Mouse (Mus musculus): ENCODE results near the gene Gch1. TPM values are rescaled to one million over a fixed set of nuclear protein-coding genes. Genes with fewer than 3 reads are reported as not detected.

Gene Gch1
- polyA plus RNA-seq, 1 experiment = 3.4 TPM

DNA sequence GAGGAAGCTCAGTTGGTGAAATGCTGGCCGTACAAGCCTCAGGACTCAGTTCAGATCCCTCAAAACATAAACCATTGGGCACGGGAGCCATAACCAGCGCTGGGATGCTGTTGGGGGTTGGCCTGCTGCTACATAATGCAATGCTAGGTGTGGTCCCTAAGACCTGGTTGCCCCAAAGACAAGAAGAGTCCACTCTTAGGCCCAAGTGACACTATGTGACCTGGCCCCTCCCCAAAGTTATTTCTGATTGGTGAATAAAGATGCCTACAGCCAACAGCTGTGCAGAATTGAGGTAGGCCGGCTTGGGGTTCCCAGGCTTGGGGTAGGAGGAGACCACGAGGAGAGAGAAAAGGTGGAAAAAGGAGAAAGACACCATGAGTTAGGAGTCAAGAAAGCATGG is 10.4 kb downstream of the Gch1 start:
- TF ChIP-seq CTCF (IDR thresholded peaks at IDR 0.05; ENCODE audit: borderline replicate concordance, extremely low read depth, insufficient read depth, insufficient read length) (no peak), POLR2A (IDR thresholded peaks at IDR 0.05; ENCODE audit: borderline replicate concordance, extremely low read depth, insufficient read depth, insufficient read length, poor library complexity, severe bottlenecking) (no peak)
- DNase-seq (ENCODE audit: low read depth) = no peak

DNA sequence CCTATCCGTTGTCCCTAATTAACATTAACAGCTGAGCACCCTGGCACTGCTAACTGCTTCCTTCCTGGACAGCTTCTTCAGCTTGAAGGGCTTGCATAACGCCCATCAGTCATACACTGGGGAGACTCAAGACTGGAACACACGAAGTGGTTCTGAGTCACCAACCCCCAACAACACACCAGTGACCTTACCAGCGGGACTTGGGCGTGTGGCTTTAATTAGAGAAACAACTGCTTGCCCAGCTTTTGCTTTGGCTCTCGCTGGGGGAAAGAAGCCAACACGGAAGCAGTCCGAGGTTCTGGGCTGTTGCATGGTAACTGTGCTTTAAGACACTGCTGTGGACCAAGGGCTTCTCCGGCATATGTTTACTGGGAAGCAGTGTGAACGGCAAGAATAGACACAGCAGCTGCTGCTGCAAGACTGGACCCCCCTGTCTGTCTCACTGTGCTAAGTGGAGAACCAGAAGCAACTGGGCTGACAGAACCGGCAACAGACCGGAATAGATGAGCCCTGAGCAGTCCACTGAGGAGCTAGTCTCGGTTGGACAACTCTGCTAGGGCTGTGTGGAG is 11.3 kb downstream of the Gch1 start:
- peak; percentile 42 for DNase-seq (ENCODE audit: low read depth)
- TF ChIP-seq CTCF (IDR thresholded peaks at IDR 0.05; ENCODE audit: borderline replicate concordance, extremely low read depth, insufficient read depth, insufficient read length) (no peak), POLR2A (IDR thresholded peaks at IDR 0.05; ENCODE audit: borderline replicate concordance, extremely low read depth, insufficient read depth, insufficient read length, poor library complexity, severe bottlenecking) (no peak)

DNA sequence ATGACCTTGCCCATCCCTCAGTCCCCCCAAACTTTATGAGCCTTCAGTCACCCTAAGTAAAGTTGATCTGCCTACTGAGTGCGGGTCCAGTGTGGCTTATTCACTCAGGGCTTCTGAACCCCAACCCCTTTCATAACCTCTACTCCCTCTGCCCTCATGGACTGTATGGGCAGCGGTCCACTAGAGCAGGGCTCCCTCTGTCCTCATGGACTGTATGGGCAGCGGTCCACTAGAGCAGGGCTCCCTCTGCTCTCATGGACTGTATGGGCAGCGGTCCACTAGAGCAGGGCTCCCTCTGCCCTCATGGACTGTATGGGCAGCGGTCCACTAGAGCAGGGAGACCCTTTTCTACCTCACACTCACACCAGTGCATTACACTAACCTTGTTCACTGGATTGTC is 13.0 kb downstream of the Gch1 start:
- TF ChIP-seq POLR2A (IDR thresholded peaks at IDR 0.05; ENCODE audit: borderline replicate concordance, extremely low read depth, insufficient read depth, insufficient read length, poor library complexity, severe bottlenecking) = no peak
- no peak for DNase-seq (ENCODE audit: low read depth)

DNA sequence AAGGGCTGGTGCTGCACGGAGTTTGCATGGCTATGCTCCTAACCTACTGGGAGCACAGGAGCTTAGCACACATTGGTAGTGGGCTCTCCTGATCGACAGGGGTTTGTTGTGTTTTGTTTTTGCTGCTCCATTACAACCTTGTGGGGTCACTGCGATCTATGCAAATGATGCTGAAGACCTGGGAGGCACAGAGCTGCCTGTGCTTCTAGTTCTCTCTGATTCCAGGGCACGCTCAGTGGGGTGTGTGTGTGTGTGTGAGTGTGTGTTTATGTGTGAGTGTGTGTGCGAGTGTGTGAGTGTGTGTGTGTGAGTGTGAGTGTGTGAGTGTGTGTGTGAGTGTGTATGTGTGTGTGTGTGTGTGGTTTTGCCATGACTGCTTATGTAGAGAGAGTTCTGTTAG is 14.1 kb downstream of the Gch1 start:
- no peak for DNase-seq (ENCODE audit: low read depth)
- no peak for TF ChIP-seq CTCF (IDR thresholded peaks at IDR 0.05; ENCODE audit: borderline replicate concordance, extremely low read depth, insufficient read depth, insufficient read length)
- no peak for TF ChIP-seq POLR2A (IDR thresholded peaks at IDR 0.05; ENCODE audit: borderline replicate concordance, extremely low read depth, insufficient read depth, insufficient read length, poor library complexity, severe bottlenecking)

DNA sequence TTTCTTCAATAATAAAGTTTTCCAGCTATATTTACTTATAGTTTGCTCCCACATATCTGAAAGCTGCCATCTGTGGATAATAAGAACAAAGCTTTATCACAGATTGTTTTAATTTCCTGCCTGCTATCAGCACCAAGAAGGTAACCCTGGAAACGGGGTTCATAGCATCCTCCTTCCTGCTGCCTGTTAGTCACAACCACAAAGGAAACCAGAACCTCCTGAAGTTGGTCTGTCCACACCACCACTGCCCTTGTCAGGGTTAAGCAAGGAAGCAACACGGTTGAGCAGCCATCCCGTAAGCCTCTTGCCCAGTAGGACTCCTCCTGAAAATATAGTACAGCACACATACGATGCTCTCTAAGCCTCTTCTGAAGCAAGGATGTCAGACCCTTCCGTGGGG is 17.1 kb downstream of the Gch1 start:
- TF ChIP-seq CTCF (IDR thresholded peaks at IDR 0.05; ENCODE audit: borderline replicate concordance, extremely low read depth, insufficient read depth, insufficient read length) = no peak
- TF ChIP-seq POLR2A (IDR thresholded peaks at IDR 0.05; ENCODE audit: borderline replicate concordance, extremely low read depth, insufficient read depth, insufficient read length, poor library complexity, severe bottlenecking) = no peak
- DNase-seq (ENCODE audit: low read depth) = no peak

DNA sequence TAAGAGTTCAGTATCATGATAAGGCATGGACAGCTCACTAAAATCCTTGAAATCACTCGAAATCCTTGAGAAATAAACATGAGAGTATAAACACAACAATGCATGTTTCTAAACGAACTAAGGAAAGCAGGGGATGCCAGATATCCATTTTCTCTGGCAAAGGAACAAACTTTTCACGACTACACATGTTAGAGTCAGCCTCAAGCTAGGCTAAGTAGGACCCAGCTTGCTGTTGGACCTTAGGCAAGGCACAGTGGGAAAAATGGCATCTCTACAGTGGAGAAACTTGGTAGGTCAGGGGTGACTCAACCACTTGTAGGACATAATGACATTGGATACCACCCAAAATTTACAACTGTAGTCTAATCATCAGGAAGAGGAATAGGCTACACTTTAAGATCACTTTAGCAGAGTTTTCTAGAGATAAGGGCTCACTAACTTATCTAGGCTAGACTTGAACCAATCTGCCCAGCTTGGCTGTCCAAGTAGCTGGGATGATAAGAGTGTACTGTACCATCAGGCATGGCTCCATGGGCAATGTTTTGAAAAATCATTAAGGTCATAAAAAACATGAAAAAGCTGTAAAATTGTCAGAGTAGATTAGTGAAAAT is 18.6 kb downstream of the Gch1 start:
- DNase-seq (ENCODE audit: low read depth) = no peak
- TF ChIP-seq POLR2A (IDR thresholded peaks at IDR 0.05; ENCODE audit: borderline replicate concordance, extremely low read depth, insufficient read depth, insufficient read length, poor library complexity, severe bottlenecking) (no peak), CTCF (IDR thresholded peaks at IDR 0.05; ENCODE audit: borderline replicate concordance, extremely low read depth, insufficient read depth, insufficient read length) (no peak)

DNA sequence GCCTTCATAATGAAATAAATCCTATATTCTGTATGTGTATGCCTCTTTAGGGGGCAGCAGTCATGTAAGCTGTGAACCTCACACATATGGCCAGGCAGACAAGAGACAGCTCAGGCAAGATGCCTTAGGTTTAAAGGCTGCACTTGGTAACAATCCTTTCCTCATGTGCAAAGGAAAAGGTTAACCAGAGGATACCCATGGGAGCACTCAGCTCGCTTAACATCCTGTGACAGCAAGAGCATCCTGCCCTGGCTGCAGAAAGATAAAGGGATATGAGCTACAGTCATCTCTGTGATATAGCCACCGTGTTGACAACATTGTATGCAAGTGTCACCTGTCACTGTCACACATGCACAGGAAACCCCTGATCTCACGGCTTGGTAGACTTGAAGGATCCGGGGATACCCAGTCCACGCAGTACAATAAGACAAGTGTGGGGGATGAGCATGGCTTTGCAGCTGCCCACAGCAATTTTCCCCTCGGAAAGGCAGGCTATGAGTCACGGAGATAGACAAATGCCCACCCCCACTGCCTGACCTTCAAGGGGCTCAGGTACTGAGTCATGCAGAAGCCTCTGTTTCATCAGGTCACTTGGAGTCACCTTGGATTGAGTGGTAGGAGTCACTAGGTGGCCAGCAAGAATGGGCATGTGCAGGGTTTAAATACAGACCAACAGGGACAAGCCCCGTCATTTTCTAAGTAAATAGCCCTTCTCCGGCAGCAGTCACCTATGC is 19.4 kb downstream of the Gch1 start:
- TF ChIP-seq CTCF (IDR thresholded peaks at IDR 0.05; ENCODE audit: borderline replicate concordance, extremely low read depth, insufficient read depth, insufficient read length) (no peak), POLR2A (IDR thresholded peaks at IDR 0.05; ENCODE audit: borderline replicate concordance, extremely low read depth, insufficient read depth, insufficient read length, poor library complexity, severe bottlenecking) (no peak)
- DNase-seq (ENCODE audit: low read depth) = no peak

DNA sequence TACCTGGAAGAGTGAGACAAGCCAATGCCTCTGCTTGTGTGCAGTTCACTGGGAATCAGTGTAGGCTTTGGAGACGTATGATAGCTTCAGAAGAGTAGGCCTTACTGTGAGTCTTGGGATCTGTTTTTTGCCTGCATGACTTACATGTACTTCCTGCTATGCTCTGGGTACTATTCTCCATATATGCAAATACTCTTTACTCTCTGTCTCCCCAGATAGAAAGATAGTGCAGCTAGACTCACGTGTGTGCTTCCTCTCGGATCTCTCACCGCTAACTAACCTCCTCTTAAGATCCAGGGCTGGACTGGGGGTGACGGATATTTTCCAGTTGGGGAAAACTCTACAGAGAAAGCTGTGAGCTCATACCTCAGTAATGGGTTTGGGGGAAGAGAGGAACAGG is 23.5 kb downstream of the Gch1 start:
- TF ChIP-seq POLR2A (IDR thresholded peaks at IDR 0.05; ENCODE audit: borderline replicate concordance, extremely low read depth, insufficient read depth, insufficient read length, poor library complexity, severe bottlenecking) (no peak), CTCF (IDR thresholded peaks at IDR 0.05; ENCODE audit: borderline replicate concordance, extremely low read depth, insufficient read depth, insufficient read length) (no peak)

DNA sequence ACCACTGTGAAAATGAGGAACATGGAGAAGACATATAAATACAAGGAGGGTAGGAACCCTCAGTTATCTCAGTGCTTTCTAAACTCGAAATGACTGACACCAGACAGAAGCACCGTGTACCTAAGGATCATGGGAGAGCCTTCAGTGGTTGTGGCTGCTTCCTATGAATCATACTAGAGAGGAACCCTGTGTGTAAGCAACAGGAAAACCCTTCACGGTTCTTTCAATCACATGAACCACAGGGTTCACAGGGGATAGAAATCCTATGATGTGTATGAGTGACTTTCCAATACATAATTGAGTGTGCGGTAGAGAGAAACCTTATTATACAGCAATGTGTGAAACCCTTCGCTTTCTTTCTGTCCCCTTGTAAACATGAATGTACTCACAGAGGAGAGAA is 24.1 kb downstream of the Gch1 start:
- no peak for TF ChIP-seq CTCF (IDR thresholded peaks at IDR 0.05; ENCODE audit: borderline replicate concordance, extremely low read depth, insufficient read depth, insufficient read length)
- no peak for TF ChIP-seq POLR2A (IDR thresholded peaks at IDR 0.05; ENCODE audit: borderline replicate concordance, extremely low read depth, insufficient read depth, insufficient read length, poor library complexity, severe bottlenecking)
- DNase-seq (ENCODE audit: low read depth) = no peak

More for the DNA sequence above, 23.5 kb downstream of the Gch1 start:
- no peak for DNase-seq (ENCODE audit: low read depth)

DNA sequence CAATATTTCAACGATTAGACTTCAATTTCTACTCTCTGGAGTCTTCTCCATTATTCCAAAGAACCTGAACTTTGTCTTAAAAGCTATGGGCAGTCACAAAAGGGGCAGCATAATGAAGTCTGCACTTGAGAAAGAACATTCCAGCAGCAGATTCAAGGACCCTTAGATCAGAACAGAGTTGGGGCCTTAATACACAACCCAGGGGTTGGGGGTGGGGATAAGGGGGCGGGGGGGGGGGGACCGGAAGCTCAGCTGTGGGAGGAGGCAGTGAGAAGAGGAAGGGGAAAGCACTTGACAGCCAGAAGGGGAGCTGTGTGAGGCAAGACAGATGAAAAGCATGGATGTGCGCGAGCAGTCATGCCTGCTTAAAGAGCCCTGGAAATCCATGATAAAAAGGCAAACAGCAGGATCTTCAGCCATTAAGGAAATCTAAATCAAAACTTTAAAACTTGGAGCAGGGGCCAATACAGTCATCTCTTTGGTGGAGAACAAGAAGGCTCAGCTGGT is 27.2 kb downstream of the Gch1 start:
- no peak for TF ChIP-seq CTCF (IDR thresholded peaks at IDR 0.05; ENCODE audit: borderline replicate concordance, extremely low read depth, insufficient read depth, insufficient read length)
- TF ChIP-seq POLR2A (IDR thresholded peaks at IDR 0.05; ENCODE audit: borderline replicate concordance, extremely low read depth, insufficient read depth, insufficient read length, poor library complexity, severe bottlenecking) = no peak
- DNase-seq (ENCODE audit: low read depth) = no peak

DNA sequence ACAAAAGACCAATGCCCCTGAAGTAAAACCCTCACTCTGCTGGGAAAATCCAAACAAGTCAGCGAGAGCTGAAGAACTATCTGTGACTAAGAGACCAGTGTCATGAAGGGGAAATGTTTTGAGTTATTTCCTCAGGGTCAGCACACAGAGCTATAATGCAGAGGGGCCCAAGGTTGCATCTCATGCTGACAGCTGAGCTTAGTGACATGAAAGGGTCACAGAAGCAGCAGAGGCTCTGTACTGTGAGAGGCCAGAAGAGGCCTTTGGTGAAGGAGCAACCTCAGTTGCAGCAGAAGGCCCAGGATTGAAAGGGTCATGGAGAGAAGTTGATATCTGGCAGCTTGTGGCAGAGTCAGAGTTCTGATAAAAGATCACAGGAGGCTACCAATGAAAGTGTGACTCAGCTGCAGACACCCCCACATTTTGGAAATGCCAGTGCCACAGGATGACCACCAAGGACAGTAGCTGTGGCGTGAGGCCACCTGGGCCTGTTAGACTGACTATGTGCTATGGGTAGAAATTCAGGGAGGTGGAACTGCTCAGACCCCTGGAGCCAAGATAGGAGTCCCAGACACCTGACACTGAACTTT is 29.1 kb downstream of the Gch1 start:
- no peak for DNase-seq (ENCODE audit: low read depth)
- no peak for TF ChIP-seq POLR2A (IDR thresholded peaks at IDR 0.05; ENCODE audit: borderline replicate concordance, extremely low read depth, insufficient read depth, insufficient read length, poor library complexity, severe bottlenecking)
- no peak for TF ChIP-seq CTCF (IDR thresholded peaks at IDR 0.05; ENCODE audit: borderline replicate concordance, extremely low read depth, insufficient read depth, insufficient read length)
